Mouse (Mus musculus) spleen, adult 12 weeks (tissue): ENCODE data around the gene Selenok.

Experiments
- DNase-seq: peaks from one replicate; pipeline ENCODE4 v3.0.0; 2022; ENCODE audit warnings: low spot score

Selenok gene

GRCm38 (mm10) chr14:29968075-29968821, at the start of gene Selenok:
TSS of gene Selenok (plus strand) at chr14:29968308.
- peak; percentile 90 for DNase-seq

GRCm38 (mm10) chr14:29928966-29929365, 39.1 kb upstream of the Selenok start:
- DNase-seq, result no peak

- no peak for DNase-seq
Measured at GRCm38 (mm10) chr14:29935516-29935915, 32.6 kb upstream of the Selenok start.

GRCm38 (mm10) chr14:29937466-29937865, 30.6 kb upstream of the Selenok start:
- DNase-seq, result no peak

GRCm38 (mm10) chr14:29939600-29940312, 28.4 kb upstream of the Selenok start:
- DNase-seq, result no peak

GRCm38 (mm10) chr14:29940313-29940812, 27.7 kb upstream of the Selenok start:
- DNase-seq, result no peak

- no peak for DNase-seq
Measured at GRCm38 (mm10) chr14:29940877-29941276, 27.2 kb upstream of the Selenok start.

GRCm38 (mm10) chr14:29946761-29947309, 21.3 kb upstream of the Selenok start:
- no peak for DNase-seq

GRCm38 (mm10) chr14:29950805-29951204, 17.3 kb upstream of the Selenok start:
- DNase-seq, result no peak

- no peak for DNase-seq
Measured at GRCm38 (mm10) chr14:29957393-29957792, 10.7 kb upstream of the Selenok start.

GRCm38 (mm10) chr14:29967611-29968010, 497 bp upstream of the Selenok start:
- no peak for DNase-seq

GRCm38 (mm10) chr14:29971446-29971845, 3.3 kb downstream of the Selenok start:
- no peak for DNase-seq

GRCm38 (mm10) chr14:29971993-29972392, 3.9 kb downstream of the Selenok start:
- no peak for DNase-seq

GRCm38 (mm10) chr14:29976927-29977326, 8.8 kb downstream of the Selenok start:
- DNase-seq, result no peak

- DNase-seq, result peak; percentile 79
Measured at GRCm38 (mm10) chr14:29978254-29979204, 10.4 kb downstream of the Selenok start, which contains the start of gene Actr8. TSS of gene Actr8 (plus strand) at chr14:29978337.

- no peak for DNase-seq
Measured at GRCm38 (mm10) chr14:29980447-29981205, 12.5 kb downstream of the Selenok start.

- no peak for DNase-seq
Measured at GRCm38 (mm10) chr14:29986096-29986495, 18.0 kb downstream of the Selenok start.

- no peak for DNase-seq
Measured at GRCm38 (mm10) chr14:29987276-29987675, 19.2 kb downstream of the Selenok start.

GRCm38 (mm10) chr14:29987739-29988138, 19.6 kb downstream of the Selenok start:
- no peak for DNase-seq

- DNase-seq, result no peak
Measured at GRCm38 (mm10) chr14:29988337-29988736, 20.2 kb downstream of the Selenok start.

GRCm38 (mm10) chr14:29994976-29995375, 26.9 kb downstream of the Selenok start:
- DNase-seq, result no peak
